Mouse (Mus musculus) heart, embryonic 10.5 days (tissue): ENCODE measurements at regions not wholly inside any gene's neighbourhood (a gene's known extent, or its start where the extent isn't known, plus 50 kb on each side); places are given as distances from the start of the nearest gene placed in this dataset.

ENCODE experiments used
- DNase-seq: peaks from one replicate; pipeline ENCODE4 v3.0.0-alpha.2; 2017; ENCODE audit warnings: low spot score
- H3K27ac ChIP-seq: fragments of 300-500 bp; sonication (generic); 2 replicates; pipeline ENCODE4 v1.5.1; 2016; ENCODE audit warnings: mild to moderate bottlenecking
- H3K27me3 ChIP-seq: fragments of 300-500 bp; sonication (generic); 2 replicates; pipeline ENCODE4 v1.6.1; 2016; ENCODE audit warnings: mild to moderate bottlenecking; ENCODE audit not compliant: poor library complexity, insufficient read depth, severe bottlenecking
- H3K36me3 ChIP-seq: fragments of 300-500 bp; sonication (generic); 2 replicates; pipeline ENCODE4 v1.6.1; 2016; ENCODE audit warnings: mild to moderate bottlenecking, moderate library complexity
- H3K4me1 ChIP-seq: fragments of 300-500 bp; sonication (generic); 2 replicates; pipeline ENCODE4 v1.6.1; 2016; ENCODE audit warnings: mild to moderate bottlenecking
- H3K4me3 ChIP-seq: fragments of 300-500 bp; sonication (generic); 2 replicates; pipeline ENCODE4 v1.5.1; 2016; ENCODE audit warnings: mild to moderate bottlenecking, moderate library complexity
- H3K9me3 ChIP-seq: fragments of 300-500 bp; sonication (generic); 2 replicates; pipeline ENCODE4 v1.6.1; 2016; ENCODE audit warnings: mild to moderate bottlenecking, moderate library complexity
- WGBS: fragments of 180-500 bp; shearing (Covaris S2); methylation state at CpG from one replicate; pipeline ENCODE4 v1.1.7; 2016; 5-methylcytosine and 5-hydroxymethylcytosine counted together

DNA sequence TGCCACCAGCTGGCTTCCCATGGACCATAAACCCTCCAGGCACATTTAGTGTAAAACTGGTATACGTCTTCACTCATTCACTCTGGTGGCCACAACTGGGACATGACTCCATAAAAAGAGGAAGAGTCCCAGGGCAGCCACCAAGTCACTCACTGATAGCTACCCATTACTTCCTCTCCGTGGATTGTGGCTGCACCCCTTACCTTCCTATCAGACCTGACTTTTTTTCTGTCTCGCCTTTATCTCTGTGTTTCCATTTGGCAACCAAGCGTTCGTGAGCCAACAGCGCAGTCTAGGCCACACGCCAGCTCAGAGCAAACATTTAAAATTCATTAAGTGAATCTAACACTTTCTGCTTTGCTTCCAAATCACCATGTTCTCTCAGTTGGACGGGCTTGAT, 53.9 kb upstream of the Slc44a1 start:
- no peaks in the 10 kb centered on the region for H3K27me3 ChIP-seq
- DNase-seq = no peak
- no peaks in the 10 kb centered on the region; the same call in 1 of the 2 replicates for H3K4me1 ChIP-seq
- no peaks in the 10 kb centered on the region for H3K9me3 ChIP-seq
- H3K4me3 ChIP-seq = no peak overlapping the region
- WGBS = 65% methylated on average over 8 of the region's 8 CpGs
- no peak overlapping the region for H3K27ac ChIP-seq
- H3K36me3 ChIP-seq = no peaks in the 10 kb centered on the region

DNA sequence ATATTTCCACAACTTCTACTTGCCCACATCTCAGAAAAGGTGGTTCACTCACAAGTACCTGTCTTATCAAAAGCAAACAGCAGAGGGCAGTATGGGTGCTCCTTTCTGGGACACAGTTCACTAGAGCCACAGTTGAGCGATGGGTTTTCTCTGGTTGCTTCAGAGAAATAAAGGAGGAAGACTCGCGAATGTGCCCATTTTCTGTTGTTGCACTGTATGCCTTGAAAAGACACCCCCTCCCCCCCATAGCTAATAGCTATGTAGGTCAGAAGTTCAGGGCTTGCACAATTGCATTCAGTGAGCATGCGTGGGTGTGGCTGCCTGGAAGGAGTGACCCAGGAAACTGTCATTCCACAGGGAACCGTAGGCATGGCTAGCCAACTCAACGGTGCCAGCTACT, 55.5 kb upstream of the Slc44a1 start:
- Histone ChIP-seq H3K36me3 (no peaks in the 10 kb centered on the region), H3K27me3 (no peaks in the 10 kb centered on the region), H3K27ac (no peak overlapping the region), H3K4me3 (no peak overlapping the region), H3K9me3 (no peaks in the 10 kb centered on the region), H3K4me1 (no peaks in the 10 kb centered on the region; the same call in 1 of the 2 replicates)
- WGBS = 34% methylated on average over 6 of the region's 6 CpGs
- DNase-seq = peak; percentile 82

DNA sequence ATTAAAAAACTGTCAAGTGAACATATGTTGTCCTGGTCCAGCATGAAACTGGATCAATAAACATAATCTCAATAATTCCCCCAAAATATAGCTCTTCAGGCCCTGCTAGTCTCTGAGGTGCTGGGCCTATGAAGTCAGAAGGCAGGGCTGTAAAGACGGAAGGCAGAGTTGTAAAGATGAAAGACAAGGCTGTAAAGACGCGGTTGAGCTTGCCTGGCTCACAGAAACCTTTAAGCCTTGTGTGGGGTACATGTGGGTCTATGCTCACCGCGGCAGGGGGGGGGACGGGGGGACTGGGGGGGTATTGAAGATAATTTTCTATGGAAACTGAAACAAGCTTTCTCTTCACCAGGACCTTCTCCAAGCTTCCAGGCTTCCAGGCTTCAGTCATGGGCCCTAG, 56.1 kb upstream of the Slc44a1 start:
- no peak overlapping the region for H3K4me3 ChIP-seq
- no peaks in the 10 kb centered on the region for H3K27me3 ChIP-seq
- no peaks in the 10 kb centered on the region; the same call in 1 of the 2 replicates for H3K4me1 ChIP-seq
- no peak for DNase-seq
- no peaks in the 10 kb centered on the region for H3K36me3 ChIP-seq
- 71% methylated on average over 6 of the region's 6 CpGs for WGBS
- H3K9me3 ChIP-seq = no peaks in the 10 kb centered on the region
- no peak overlapping the region for H3K27ac ChIP-seq

DNA sequence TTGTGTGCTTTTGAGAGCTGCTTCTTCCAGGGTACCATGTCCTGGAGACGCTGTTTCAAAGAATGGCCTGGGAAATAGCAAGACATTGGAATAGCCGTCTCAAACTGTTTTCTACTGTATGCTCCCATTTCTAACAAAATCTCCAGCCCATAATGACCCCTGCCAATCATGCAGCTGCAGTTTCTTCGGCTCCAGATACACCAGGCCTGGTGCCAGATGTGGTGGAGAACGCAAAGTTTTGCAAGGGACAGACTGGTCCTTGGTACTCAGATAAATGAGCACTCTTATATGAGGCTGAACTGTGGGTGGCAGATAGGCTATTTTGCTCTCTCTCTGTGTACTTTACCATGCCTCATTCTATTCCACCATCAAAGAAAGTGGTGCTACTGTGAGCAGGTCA, 58.2 kb upstream of the Slc44a1 start:
- H3K27me3 ChIP-seq = no peaks in the 10 kb centered on the region
- no peaks in the 10 kb centered on the region for H3K9me3 ChIP-seq
- no peaks in the 10 kb centered on the region for H3K36me3 ChIP-seq
- WGBS = 80% methylated on average over 4 of the region's 4 CpGs
- H3K4me1 ChIP-seq = no peaks in the 10 kb centered on the region; the same call in 1 of the 2 replicates
- H3K27ac ChIP-seq = no peak overlapping the region
- no peak for DNase-seq
- H3K4me3 ChIP-seq = no peak overlapping the region

DNA sequence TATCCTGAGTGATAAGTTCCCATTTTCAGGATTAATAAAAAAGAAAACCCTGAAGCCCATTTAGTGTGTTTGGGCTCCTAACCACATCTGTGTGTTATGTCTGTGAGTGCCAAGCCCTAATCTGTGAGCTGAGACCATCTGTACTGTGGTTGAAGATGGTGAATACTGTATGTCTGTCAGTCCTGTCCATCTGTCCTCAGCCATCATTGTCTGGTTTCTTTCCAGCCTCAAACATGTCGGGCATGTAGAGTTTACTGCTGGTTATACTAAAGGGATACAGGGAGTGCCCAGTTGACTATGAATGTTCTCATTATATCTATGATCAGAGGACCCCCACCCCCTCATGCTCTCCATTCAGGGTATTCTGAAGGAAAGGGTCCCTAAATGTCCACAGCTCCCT, 60.4 kb upstream of the Slc44a1 start:
- H3K27ac ChIP-seq = no peak overlapping the region
- H3K9me3 ChIP-seq = no peaks in the 10 kb centered on the region
- 73% methylated on average over 1 of the region's 1 CpGs for WGBS
- no peaks in the 10 kb centered on the region for H3K27me3 ChIP-seq
- no peak overlapping the region for H3K4me3 ChIP-seq
- H3K4me1 ChIP-seq = no peaks in the 10 kb centered on the region; the same call in 1 of the 2 replicates
- DNase-seq = peak; percentile 27
- H3K36me3 ChIP-seq = no peaks in the 10 kb centered on the region

DNA sequence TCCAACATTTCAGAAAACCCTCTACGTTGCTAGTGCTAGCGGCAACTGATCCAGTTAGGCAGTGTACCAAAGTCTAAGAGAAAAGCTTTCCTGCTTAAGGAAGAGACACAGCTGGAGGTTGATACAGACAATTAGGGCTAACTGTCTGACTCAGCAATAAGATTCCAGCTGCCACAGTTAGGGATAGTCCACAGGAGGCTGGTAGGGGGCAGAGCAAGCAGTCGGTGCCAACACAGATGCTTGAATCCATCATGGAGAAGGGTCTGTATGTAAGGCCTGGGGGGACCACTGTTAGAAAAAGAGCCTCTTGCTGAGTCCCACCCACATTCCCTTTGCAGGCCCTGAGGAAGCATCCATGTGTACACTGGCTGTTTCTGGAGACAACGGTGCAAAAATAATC, 63.2 kb upstream of the Slc44a1 start:
- Histone ChIP-seq H3K36me3 (no peaks in the 10 kb centered on the region), H3K27ac (no peak overlapping the region), H3K4me3 (no peak overlapping the region), H3K27me3 (no peaks in the 10 kb centered on the region), H3K9me3 (no peaks in the 10 kb centered on the region), H3K4me1 (no peaks in the 10 kb centered on the region)
- peak; percentile 47 for DNase-seq
- 88% methylated on average over 4 of the region's 4 CpGs for WGBS

DNA sequence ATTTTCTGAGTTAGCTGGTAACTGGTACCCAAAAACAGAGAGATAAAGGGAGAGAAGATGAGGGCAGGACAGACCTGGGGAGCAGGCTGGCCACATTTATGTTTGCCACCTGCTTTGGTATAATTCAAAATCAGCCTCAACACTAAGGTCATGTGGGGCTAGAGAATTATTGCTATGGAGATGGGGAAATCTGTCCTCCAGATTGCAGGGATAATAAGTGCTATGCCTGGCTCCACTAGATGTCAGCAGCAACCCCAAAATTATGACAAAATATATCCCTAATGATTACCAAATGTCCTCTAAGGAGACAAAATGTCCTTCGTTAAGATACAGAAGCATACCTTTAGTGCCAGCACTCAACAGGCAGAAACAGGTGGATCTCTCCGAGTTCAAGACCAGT, 83.8 kb upstream of the Slc44a1 start:
- no peak for DNase-seq
- Histone ChIP-seq H3K36me3 (no peaks in the 10 kb centered on the region), H3K4me3 (no peak overlapping the region), H3K4me1 (no peaks in the 10 kb centered on the region), H3K9me3 (no peaks in the 10 kb centered on the region), H3K27me3 (no peaks in the 10 kb centered on the region), H3K27ac (no peak overlapping the region)
- 82% methylated on average over 2 of the region's 2 CpGs for WGBS

DNA sequence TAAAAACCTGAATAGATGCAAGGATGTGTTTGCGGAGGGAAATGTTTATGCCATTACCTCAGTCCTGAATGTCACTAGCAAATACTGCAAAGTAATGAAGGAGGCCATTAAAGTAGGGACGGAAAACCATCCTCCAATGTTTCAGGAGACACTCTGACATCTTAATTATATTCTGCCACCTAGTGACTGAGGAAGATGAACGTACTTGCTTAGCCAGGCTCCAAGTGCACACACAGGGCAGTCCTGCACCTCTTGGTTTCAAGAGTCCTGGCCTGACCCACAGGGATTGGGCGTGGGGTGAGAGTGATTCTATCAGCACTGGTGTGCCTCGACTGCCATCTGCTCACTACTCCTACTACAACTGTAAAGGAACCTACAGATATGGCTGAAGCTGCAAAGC, 85.3 kb upstream of the Slc44a1 start:
- Histone ChIP-seq H3K27ac (no peak overlapping the region), H3K27me3 (no peaks in the 10 kb centered on the region), H3K9me3 (no peaks in the 10 kb centered on the region), H3K36me3 (no peaks in the 10 kb centered on the region), H3K4me3 (no peak overlapping the region), H3K4me1 (no peaks in the 10 kb centered on the region)
- no peak for DNase-seq
- WGBS = 40% methylated on average over 5 of the region's 5 CpGs

DNA sequence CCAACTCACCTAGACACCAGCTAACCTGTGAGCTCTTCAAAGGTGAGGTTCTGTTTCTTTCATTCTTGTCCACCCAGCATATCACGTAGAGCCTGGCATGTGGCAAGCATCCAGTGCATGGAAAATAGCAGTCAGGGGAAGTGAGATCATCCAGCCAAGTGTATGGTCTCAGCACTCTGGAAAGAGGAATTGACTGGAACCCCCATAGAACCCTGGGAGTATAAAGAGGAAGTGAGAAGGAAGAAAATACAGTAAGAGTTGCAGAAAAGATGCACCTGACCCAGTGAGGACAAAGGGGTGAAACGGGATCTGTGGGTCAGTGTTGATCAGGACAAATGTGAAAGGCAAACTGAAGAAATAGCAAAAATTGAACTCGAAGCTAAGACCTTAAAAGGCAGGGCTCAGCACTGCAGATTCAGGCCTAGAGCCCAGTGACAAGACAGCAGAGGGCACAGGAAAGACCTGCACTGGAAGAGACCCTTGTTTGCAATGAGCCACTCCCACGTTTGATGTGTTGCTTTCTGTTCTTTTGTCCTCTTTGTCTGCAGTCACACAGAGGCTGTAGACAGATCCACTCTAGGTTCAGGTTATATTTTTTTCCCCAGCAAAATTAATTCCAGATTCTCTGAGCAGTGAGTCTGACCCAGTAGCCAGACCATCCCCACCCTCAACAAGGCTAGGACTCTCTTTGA, 86.7 kb upstream of the Slc44a1 start:
- H3K27me3 ChIP-seq = no peaks in the 10 kb centered on the region
- no peaks in the 10 kb centered on the region for H3K9me3 ChIP-seq
- no peak overlapping the region for H3K27ac ChIP-seq
- no peak for DNase-seq
- WGBS = 55% methylated on average over 4 of the region's 4 CpGs
- no peaks in the 10 kb centered on the region for H3K4me1 ChIP-seq
- no peaks in the 10 kb centered on the region for H3K36me3 ChIP-seq
- no peak overlapping the region for H3K4me3 ChIP-seq

DNA sequence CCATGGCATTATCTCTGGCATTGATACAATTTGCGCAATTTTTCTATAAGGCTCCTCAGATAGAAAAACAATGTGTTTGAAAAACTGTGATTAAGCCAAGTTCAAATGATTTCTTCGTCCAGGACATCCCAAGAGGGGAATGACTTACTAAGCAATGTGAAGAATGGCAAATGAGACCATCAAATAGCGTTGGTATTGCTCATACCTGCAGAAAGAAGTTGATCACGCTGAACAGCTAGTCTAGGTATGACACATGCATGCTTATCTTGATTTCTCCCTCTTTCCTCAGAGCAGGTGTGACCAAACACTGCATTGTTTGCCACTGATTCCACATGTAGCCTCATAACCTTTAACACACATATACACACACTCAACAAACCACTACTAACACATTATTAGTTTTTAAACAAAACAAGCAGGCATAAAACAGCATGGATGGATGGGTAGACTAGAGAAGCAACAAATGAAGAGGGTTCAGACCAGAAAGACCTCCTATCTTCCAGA, 89.1 kb upstream of the Slc44a1 start:
- Histone ChIP-seq H3K36me3 (no peaks in the 10 kb centered on the region), H3K9me3 (no peaks in the 10 kb centered on the region), H3K4me3 (no peak overlapping the region), H3K27me3 (no peaks in the 10 kb centered on the region), H3K4me1 (no peaks in the 10 kb centered on the region), H3K27ac (no peak overlapping the region)
- DNase-seq = no peak
- 84% methylated on average over 4 of the region's 4 CpGs for WGBS

DNA sequence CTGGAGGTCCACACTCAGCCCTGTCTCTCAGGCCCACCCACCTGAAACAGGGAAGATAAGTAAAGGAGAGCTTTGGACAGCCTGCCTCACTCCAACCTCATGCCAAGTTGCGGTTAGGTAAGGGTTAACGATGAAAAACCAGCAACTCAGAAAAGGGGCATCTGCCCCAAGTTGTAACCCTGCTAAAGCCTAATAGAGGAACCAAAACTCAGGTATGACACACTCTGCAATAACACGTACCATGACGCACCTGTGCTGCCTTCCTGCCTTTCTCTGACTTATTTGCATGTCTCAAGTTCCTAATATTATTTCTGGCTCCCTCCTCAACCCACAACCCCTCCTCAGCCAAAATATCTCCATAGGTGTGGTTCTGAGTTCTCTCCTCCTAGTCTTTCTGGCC, 94.9 kb upstream of the Slc44a1 start:
- Histone ChIP-seq H3K4me1 (peaks cover 13% of the 10 kb centered on the region), H3K36me3 (no peaks in the 10 kb centered on the region), H3K27me3 (no peaks in the 10 kb centered on the region), H3K27ac (no peak overlapping the region), H3K9me3 (no peaks in the 10 kb centered on the region), H3K4me3 (no peak overlapping the region)
- no peak for DNase-seq
- 91% methylated on average over 4 of the region's 4 CpGs for WGBS

DNA sequence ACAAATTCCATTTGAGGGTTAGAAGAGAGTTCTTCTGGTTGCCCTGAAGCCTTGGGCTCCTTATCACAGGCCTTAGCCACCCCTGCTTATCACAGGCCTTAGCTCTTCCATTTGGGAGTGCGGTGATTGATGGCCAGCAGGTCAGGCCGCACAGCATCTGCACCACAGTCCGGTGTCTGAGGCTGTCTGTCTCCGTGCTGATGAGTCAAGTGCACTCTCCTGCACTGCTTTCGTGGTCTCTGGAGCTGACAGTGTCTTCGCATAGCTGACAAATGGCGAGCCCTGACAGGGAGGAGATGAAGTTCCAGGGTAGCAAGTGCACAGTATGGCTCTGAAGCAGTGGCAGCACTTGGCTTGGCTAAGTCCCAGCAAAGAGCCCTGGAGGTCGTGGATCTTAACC, 95.7 kb upstream of the Slc44a1 start:
- 26% methylated on average over 8 of the region's 8 CpGs for WGBS
- Histone ChIP-seq H3K27ac (0 out of 2 replicates have a peak overlapping the region, but pooled peaks have one; percentile 2), H3K9me3 (no peaks in the 10 kb centered on the region)

DNA sequence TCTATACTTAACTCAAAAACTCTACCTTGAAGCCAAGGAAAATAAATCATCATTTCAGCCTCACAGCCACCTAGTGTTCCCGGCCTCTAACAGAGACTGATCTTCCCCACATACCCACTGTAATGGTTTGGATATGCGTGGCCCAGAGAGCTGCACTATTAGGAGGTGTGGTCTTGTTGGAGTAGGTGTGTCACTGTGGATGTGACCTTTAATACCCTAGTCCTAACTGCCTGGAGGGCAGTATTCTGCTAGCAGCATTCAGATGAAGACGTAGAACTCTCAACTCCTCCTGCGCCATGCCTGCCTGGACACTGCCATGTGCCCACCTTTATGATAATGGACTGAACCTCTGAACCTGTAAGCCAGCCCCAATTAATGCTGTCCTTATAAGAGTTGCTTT, 99.0 kb upstream of the Slc44a1 start:
- Histone ChIP-seq H3K27me3 (no peaks in the 10 kb centered on the region), H3K36me3 (no peaks in the 10 kb centered on the region), H3K27ac (no peak overlapping the region), H3K4me3 (no peak overlapping the region), H3K9me3 (no peaks in the 10 kb centered on the region), H3K4me1 (peaks cover 23% of the 10 kb centered on the region)
- 90% methylated on average over 4 of the region's 4 CpGs for WGBS
- no peak for DNase-seq

More for the DNA sequence above, 95.7 kb upstream of the Slc44a1 start:
- DNase-seq = no peak
- Histone ChIP-seq H3K4me3 (no peak overlapping the region), H3K4me1 (peaks cover 13% of the 10 kb centered on the region), H3K36me3 (no peaks in the 10 kb centered on the region), H3K27me3 (no peaks in the 10 kb centered on the region)
